Comparison of ENCODE assay signal across 17 mouse cellular contexts in genomic region chr2:168504431-168505182, GRCm38 (mm10).
DNase-seq lines count a peak whose midpoint lies in the region; ATAC-seq lines count a peak whose summit lies in the region.
"Had no signal": no experiment of that assay in that cellular context is flagged by ENCODE, and none has a peak within 500 bp of the region (broad histone marks: within the 10 kb centered on the region; RNA-seq: fewer than 3 reads in every experiment).

No protein-coding gene starts in this region.

- no peak overlapping the region for H3K4me2 ChIP-seq in heart, embryonic 12.5 days
- H3K4me2 ChIP-seq: heart, embryonic 13.5 days; hindbrain, embryonic 12.5 days; neural tube, embryonic 12.5 days had no signal

- peaks cover 13% of the 10 kb centered on the region; the same call in 1 of the 2 replicates for H3K36me3 ChIP-seq in heart, embryonic 12.5 days
- H3K36me3 ChIP-seq: hindbrain, embryonic 12.5 days; neural tube, embryonic 12.5 days had no signal

- H3K4me1 ChIP-seq in heart, embryonic 12.5 days (replicated peaks), result 0 out of 2 replicates have a peak, but pooled peaks cover 4% of the 10 kb centered on the region
- H3K4me1 ChIP-seq: hindbrain, embryonic 12.5 days; neural tube, embryonic 12.5 days had no signal

- 0 out of 2 replicates have a peak, but pooled peaks have one; percentile 18 for ATAC-seq in cerebellum, adult (ENCODE audit: insufficient number of reproducible peaks, low FRiP score, low TSS enrichment)
- no peak; the same call in 1 of the 2 replicates for ATAC-seq in heart, embryonic 12.5 days (ENCODE audit: insufficient number of reproducible peaks, low FRiP score)

- H3K9me3 ChIP-seq in heart, embryonic 12.5 days (replicated peaks), result no peaks in the 10 kb centered on the region
- H3K9me3 ChIP-seq: heart, embryonic 13.5 days; hindbrain, embryonic 12.5 days; neural tube, embryonic 12.5 days had no signal

- H3K4me3 ChIP-seq in heart, embryonic 12.5 days, result no peak overlapping the region
- H3K4me3 ChIP-seq: heart, embryonic 13.5 days; hindbrain, embryonic 12.5 days; neural tube, embryonic 12.5 days had no signal

- H3K27ac ChIP-seq in heart, embryonic 12.5 days (ENCODE audit: poor library complexity, severe bottlenecking), result no peak overlapping the region
- H3K27ac ChIP-seq: heart, embryonic 13.5 days; hindbrain, embryonic 12.5 days; macrophage; neural tube, embryonic 12.5 days had no signal

- 84% methylated on average over 27 of the region's 27 CpGs for WGBS in heart, embryonic 12.5 days

- peaks cover 25% of the 10 kb centered on the region for H3K27me3 ChIP-seq in heart, embryonic 12.5 days (replicated peaks)
- H3K27me3 ChIP-seq: hindbrain, embryonic 12.5 days; neural tube, embryonic 12.5 days had no signal

- DNase-seq in cerebellum, adult 8-10 months, result no peak
- peak; percentile 40 for DNase-seq in heart, adult 8-10 months (ENCODE audit: low spot score)
- DNase-seq in ovary, postnatal 36 days (ENCODE audit: low spot score), result peak; percentile 61
- DNase-seq in ovary, postnatal 10 days (ENCODE audit: low spot score), result no peak
- DNase-seq in testis, postnatal 14 days (ENCODE audit: low spot score), result peak; percentile 48
- no peak for DNase-seq in yolk sac, embryonic 10.5 days (ENCODE audit: low spot score)
- DNase-seq: kidney, adult 18-20 months; kidney, postnatal 36 days; layer of hippocampus, postnatal 36 days; left cerebral cortex, postnatal 4 days; thymus, postnatal 25 days had no signal

- no peak overlapping the region for H3K9ac ChIP-seq in heart, embryonic 12.5 days
- H3K9ac ChIP-seq: heart, embryonic 13.5 days; hindbrain, embryonic 12.5 days; neural tube, embryonic 12.5 days had no signal

Comparison
In these comparisons a context has a peak if more than half of its experiments do, and no peak if none do; other contexts are left out.
1. DNase-seq: peak in heart, adult 8-10 months (single experiment), ovary, postnatal 36 days (single experiment) and testis, postnatal 14 days (single experiment); none in cerebellum, adult 8-10 months (single experiment), ovary, postnatal 10 days (single experiment) and yolk sac, embryonic 10.5 days (single experiment).